Mouse (Mus musculus): Measurements from ENCODE around the gene Brca2.

Gene Brca2

GRCm38 (mm10) chr5:150564426-150564825 is 42.0 kb downstream of the Brca2 start:
- DNase-seq (ENCODE audit: low spot score), result no peak

- no peak for DNase-seq (ENCODE audit: low spot score)
These were observed 43.8 kb downstream of the Brca2 start for GRCm38 (mm10) chr5:150566226-150566625.

GRCm38 (mm10) chr5:150566971-150567370 is 44.5 kb downstream of the Brca2 start:
- no peak for DNase-seq (ENCODE audit: low spot score)

- DNase-seq (ENCODE audit: low spot score), result no peak
These were observed 48.2 kb downstream of the Brca2 start for GRCm38 (mm10) chr5:150570496-150571219.

GRCm38 (mm10) chr5:150574403-150574802 is 52.0 kb downstream of the Brca2 start:
- DNase-seq (ENCODE audit: low spot score), result no peak

- no peak for DNase-seq (ENCODE audit: low spot score)
These were observed 52.5 kb downstream of the Brca2 start for GRCm38 (mm10) chr5:150574885-150575284.

GRCm38 (mm10) chr5:150576832-150577231 is 54.4 kb downstream of the Brca2 start:
- no peak for DNase-seq (ENCODE audit: low spot score)

- no peak for DNase-seq (ENCODE audit: low spot score)
These were observed 56.3 kb downstream of the Brca2 start for GRCm38 (mm10) chr5:150578613-150579171.

GRCm38 (mm10) chr5:150581180-150581579 is 58.8 kb downstream of the Brca2 start:
- no peak for DNase-seq (ENCODE audit: low spot score)

- no peak for DNase-seq (ENCODE audit: low spot score)
These were observed 60.8 kb downstream of the Brca2 start for GRCm38 (mm10) chr5:150583181-150583580.

GRCm38 (mm10) chr5:150583622-150584336 is 61.3 kb downstream of the Brca2 start:
- no peak for DNase-seq (ENCODE audit: low spot score)

- no peak for DNase-seq (ENCODE audit: low spot score)
These were observed 61.9 kb downstream of the Brca2 start for GRCm38 (mm10) chr5:150584337-150584729.

- DNase-seq (ENCODE audit: low spot score), result no peak
These were observed 67.5 kb downstream of the Brca2 start for GRCm38 (mm10) chr5:150589945-150590344.

- no peak for DNase-seq (ENCODE audit: low spot score)
These were observed 69.9 kb downstream of the Brca2 start for GRCm38 (mm10) chr5:150592186-150592903.

- DNase-seq (ENCODE audit: low spot score), result no peak
These were observed 70.7 kb downstream of the Brca2 start for GRCm38 (mm10) chr5:150592904-150593755.

- DNase-seq (ENCODE audit: low spot score), result peak; percentile 76
These were observed 71.6 kb downstream of the Brca2 start for GRCm38 (mm10) chr5:150593756-150594648.

GRCm38 (mm10) chr5:150594649-150595339 is 72.4 kb downstream of the Brca2 start:
- DNase-seq (ENCODE audit: low spot score), result peak; percentile 75

- no peak for DNase-seq (ENCODE audit: low spot score)
These were observed 73.1 kb downstream of the Brca2 start for GRCm38 (mm10) chr5:150595366-150596016.

- DNase-seq (ENCODE audit: low spot score), result no peak
These were observed 74.7 kb downstream of the Brca2 start, which contains the start of gene N4bp2l1 for GRCm38 (mm10) chr5:150597088-150597487. Gene N4bp2l1 (minus strand): TSS chr5:150597188.

Measured in testis, postnatal 10 days (tissue).